Mouse (Mus musculus) spleen, adult 2 months (tissue): ENCODE results near the gene Vps50. TPM values are rescaled to one million over a fixed set of nuclear protein-coding genes. Genes with fewer than 3 reads are reported as not detected.
"Not testable (repeated sequence)": the region's sequence is repeated elsewhere in the genome, so short reads cannot be mapped to it uniquely, and the experiment has no call there.

Source experiments
- DNase-seq, 2 experiments: peaks; one replicate each; pipeline versions ENCODE4 v3.0.0 to v3.0.0-alpha.2; 2012 to 2021; ENCODE audit warnings: low spot score in 2 of 2, low read depth in 1 of 2
- H3K27ac ChIP-seq: fragments of 200-500 bp; 2 replicates; pipeline ENCODE4 v1.5.1; 2012; ENCODE audit warnings: low read length, inconsistent platforms; ENCODE audit not compliant: insufficient read depth
- H3K27me3 ChIP-seq: fragments of 200-500 bp; 2 replicates; pipeline ENCODE4 v1.6.1; 2012; ENCODE audit warnings: mild to moderate bottlenecking, moderate library complexity, low read length, inconsistent platforms; ENCODE audit not compliant: control insufficient read depth, insufficient read depth
- H3K36me3 ChIP-seq: fragments of 200-500 bp; 2 replicates; pipeline ENCODE4 v1.6.1; 2012; ENCODE audit warnings: mild to moderate bottlenecking, low read length, inconsistent platforms; ENCODE audit not compliant: control insufficient read depth, insufficient read depth
- H3K4me1 ChIP-seq: fragments of 200-500 bp; 2 replicates; pipeline ENCODE4 v1.6.1; 2011; ENCODE audit warnings: inconsistent platforms; ENCODE audit not compliant: control insufficient read depth, insufficient read depth, insufficient read length
- H3K4me3 ChIP-seq: fragments of 200-500 bp; 2 replicates; pipeline ENCODE4 v1.5.1; 2011; ENCODE audit warnings: mild to moderate bottlenecking, inconsistent platforms; ENCODE audit not compliant: insufficient read depth, insufficient read length; ENCODE audit errors: extremely low read depth
- CTCF ChIP-seq: fragments of 200-500 bp; IDR thresholded peaks from 2 replicates; pipeline ENCODE4 v1.5.1; 2011; ENCODE audit warnings: mild to moderate bottlenecking, inconsistent platforms; ENCODE audit not compliant: insufficient read depth, insufficient read length, insufficient replicate concordance; ENCODE audit errors: extremely low read depth
- POLR2A ChIP-seq: fragments of 200-500 bp; IDR thresholded peaks from 2 replicates; pipeline ENCODE4 v1.6.1; 2011; ENCODE audit warnings: low read depth, low read length, inconsistent platforms
- WGBS: fragments of 180-500 bp; shearing (Covaris S2); methylation state at CpG from one replicate; pipeline ENCODE4 v1.1.7; 2018; 5-methylcytosine and 5-hydroxymethylcytosine counted together
- polyA plus RNA-seq: library from polyadenylated mRNA; depleted of rRNA; stranded (reverse); fragments of >200 nt; gene quantifications from 2 replicates; pipeline ENCODE4 v1.2.3, GENCODE M21; 2012

The Vps50 gene
- polyA plus RNA-seq, 1 experiment: 1.8 TPM

GRCm38 (mm10) chr6:3500286-3500685 is 2.1 kb downstream of the Vps50 start:
- no peak overlapping the region for H3K4me3 ChIP-seq
- DNase-seq: no peak
- TF ChIP-seq CTCF (no peak), POLR2A (no peak)
- no peaks in the 10 kb centered on the region for H3K36me3 ChIP-seq
- H3K4me1 ChIP-seq: peaks cover 3% of the 10 kb centered on the region
- no peaks in the 10 kb centered on the region for H3K27me3 ChIP-seq
- H3K27ac ChIP-seq: no peak overlapping the region
- WGBS: 80% methylated on average over 3 of the region's 3 CpGs

GRCm38 (mm10) chr6:3505289-3505688 is 7.1 kb downstream of the Vps50 start:
- H3K27me3 ChIP-seq: no peaks in the 10 kb centered on the region
- peaks cover 3% of the 10 kb centered on the region for H3K36me3 ChIP-seq
- H3K27ac ChIP-seq: no peak overlapping the region
- no peaks in the 10 kb centered on the region; the same call in 1 of the 2 replicates for H3K4me1 ChIP-seq
- WGBS: 88% methylated on average over 5 of the region's 5 CpGs
- no peak overlapping the region for H3K4me3 ChIP-seq
- DNase-seq: no peak
- no peak for TF ChIP-seq POLR2A
- no peak for TF ChIP-seq CTCF

GRCm38 (mm10) chr6:3507078-3507477 is 8.9 kb downstream of the Vps50 start:
- H3K36me3 ChIP-seq: peaks cover 3% of the 10 kb centered on the region
- no peak overlapping the region for H3K4me3 ChIP-seq
- WGBS: 88% methylated on average over 4 of the region's 4 CpGs
- no peaks in the 10 kb centered on the region; the same call in 1 of the 2 replicates for H3K4me1 ChIP-seq
- no peak for DNase-seq
- H3K27ac ChIP-seq: no peak overlapping the region
- no peaks in the 10 kb centered on the region for H3K27me3 ChIP-seq
- TF ChIP-seq POLR2A (no peak), CTCF (no peak)

DNA sequence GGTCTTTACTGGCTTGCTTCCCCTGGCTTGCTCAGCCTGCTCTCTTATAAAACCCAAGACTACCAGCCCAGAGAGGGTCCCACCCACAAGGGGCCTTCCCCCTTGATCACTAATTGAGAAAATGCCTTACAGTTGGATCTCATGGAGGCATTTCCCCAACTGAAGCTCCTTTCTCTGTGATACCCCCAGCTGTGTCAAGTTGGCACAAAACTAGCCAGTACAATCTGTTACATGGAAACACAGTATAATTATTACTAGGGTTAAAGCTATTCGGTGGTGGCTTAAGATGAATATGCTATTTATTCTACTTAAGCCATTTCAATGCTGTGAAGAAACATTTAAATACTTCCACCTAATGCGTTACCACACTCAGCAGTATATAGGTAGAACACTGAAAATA is 10.0 kb downstream of the Vps50 start:
- not testable (repeated sequence) for DNase-seq, H3K4me3 ChIP-seq, H3K27me3 ChIP-seq, H3K27ac ChIP-seq, H3K4me1 ChIP-seq, H3K36me3 ChIP-seq
- 91% methylated on average over 2 of the region's 2 CpGs for WGBS

DNA sequence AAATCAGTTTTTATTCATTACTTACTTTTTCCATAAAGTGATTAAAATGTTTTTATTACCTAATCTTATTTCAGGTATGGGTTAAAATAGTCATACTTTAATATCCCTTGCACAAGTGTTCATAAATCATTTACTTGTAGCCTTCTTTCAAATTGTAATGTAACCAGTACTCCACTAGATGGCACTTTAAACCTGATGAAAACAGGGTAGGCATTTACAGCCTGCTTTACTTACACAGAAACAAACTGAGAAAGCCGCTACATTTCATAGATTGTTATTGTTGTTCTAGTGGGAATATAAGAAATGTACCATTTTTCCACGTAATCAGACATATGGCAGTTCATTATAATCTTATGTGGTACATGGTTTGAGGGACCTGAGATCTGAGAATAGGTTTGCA is 11.6 kb downstream of the Vps50 start:
- DNase-seq: peak in 1 of 2 experiments; percentile 21
- Histone ChIP-seq H3K27ac (no peak overlapping the region), H3K36me3 (peaks cover 3% of the 10 kb centered on the region), H3K4me1 (no peaks in the 10 kb centered on the region; the same call in 1 of the 2 replicates), H3K27me3 (no peaks in the 10 kb centered on the region), H3K4me3 (no peak overlapping the region)
- TF ChIP-seq POLR2A (no peak), CTCF (no peak)
- 31% methylated on average over 2 of the region's 2 CpGs for WGBS

- no peaks in the 10 kb centered on the region for H3K4me1 ChIP-seq
- DNase-seq: no peak
- H3K4me3 ChIP-seq: no peak overlapping the region
- WGBS: 95% methylated on average over 10 of the region's 10 CpGs
- H3K36me3 ChIP-seq: peaks cover 2% of the 10 kb centered on the region
- no peak overlapping the region for H3K27ac ChIP-seq
- TF ChIP-seq POLR2A (no peak), CTCF (no peak)
- no peaks in the 10 kb centered on the region for H3K27me3 ChIP-seq
Observed at GRCm38 (mm10) chr6:3511116-3511515, 12.9 kb downstream of the Vps50 start.

DNA sequence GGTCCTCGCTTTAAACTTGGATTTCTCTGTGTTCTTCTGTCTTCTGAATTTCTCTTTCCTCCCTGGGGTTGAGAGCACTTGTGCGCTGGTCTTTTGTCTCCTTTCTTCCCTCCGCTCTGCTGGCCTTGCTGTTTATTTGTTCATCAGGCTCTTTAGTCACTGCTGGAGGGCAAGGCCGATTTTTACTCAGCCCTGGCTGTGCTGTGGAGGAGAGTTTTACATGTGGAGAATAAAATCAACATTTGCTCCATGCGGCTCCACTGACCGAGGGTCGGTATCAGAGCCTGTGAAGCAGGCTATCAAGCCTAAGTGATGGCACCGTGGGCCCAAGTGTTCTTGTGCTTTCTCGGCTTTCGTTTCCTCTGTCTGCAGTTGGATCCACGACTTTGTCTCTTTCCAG is 13.4 kb downstream of the Vps50 start:
- H3K36me3 ChIP-seq: no peaks in the 10 kb centered on the region
- DNase-seq: no peak
- no peak overlapping the region for H3K27ac ChIP-seq
- 89% methylated on average over 11 of the region's 11 CpGs for WGBS
- no peak for TF ChIP-seq POLR2A
- no peak for TF ChIP-seq CTCF
- H3K27me3 ChIP-seq: no peaks in the 10 kb centered on the region
- H3K4me1 ChIP-seq: no peaks in the 10 kb centered on the region
- no peak overlapping the region for H3K4me3 ChIP-seq

GRCm38 (mm10) chr6:3512611-3513010 is 14.4 kb downstream of the Vps50 start:
- no peak for DNase-seq
- TF ChIP-seq CTCF (no peak), POLR2A (no peak)
- 59% methylated on average over 3 of the region's 3 CpGs for WGBS
- peaks cover 3% of the 10 kb centered on the region for H3K36me3 ChIP-seq
- no peak overlapping the region for H3K4me3 ChIP-seq
- H3K27me3 ChIP-seq: no peaks in the 10 kb centered on the region
- H3K4me1 ChIP-seq: no peaks in the 10 kb centered on the region
- H3K27ac ChIP-seq: no peak overlapping the region
